Comparison of ENCODE assay signal across 18 mouse cellular contexts in the genomic region with DNA sequence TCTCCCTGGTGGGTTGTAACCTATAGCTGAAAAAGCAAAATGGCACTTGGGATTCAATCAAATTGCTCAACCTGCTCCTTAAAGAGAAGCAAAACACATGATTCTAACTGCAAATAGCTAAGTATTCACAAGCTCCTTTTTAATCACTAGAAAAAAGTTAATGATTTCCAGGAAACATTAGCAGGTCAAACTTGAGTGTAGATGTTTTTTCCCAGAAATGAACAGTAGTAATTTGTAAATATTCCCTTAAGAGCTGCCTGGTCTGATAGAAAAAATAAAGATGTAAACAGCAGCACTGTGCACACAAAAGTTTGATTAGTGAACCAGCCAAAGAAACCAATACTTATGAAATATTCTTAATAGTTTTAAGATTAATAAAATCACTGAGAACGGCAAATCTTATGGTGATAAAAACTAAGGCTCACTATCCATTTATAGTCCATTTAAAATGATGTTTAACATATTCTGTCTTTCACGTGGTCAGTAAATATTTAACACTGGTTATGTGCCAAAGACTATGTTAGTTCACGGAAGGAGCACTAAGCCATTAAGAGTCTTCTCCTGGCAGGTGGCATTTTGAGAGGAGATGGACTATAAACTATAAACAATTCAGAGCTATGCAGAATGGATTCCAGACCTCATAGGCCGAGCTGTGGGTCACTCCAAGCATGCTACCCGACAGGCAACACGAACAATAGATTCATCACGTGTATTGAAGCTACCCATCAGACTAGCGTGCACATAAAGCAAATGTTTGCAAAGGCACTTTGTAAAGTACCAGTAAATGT. TPM values are rescaled to one million over a fixed set of nuclear protein-coding genes. Genes with fewer than 3 reads are reported as not detected.
DNase-seq lines count a peak whose midpoint lies in the region; ATAC-seq and TF ChIP-seq lines count a peak whose summit lies in the region.
"Had no signal": no experiment of that assay in that cellular context is flagged by ENCODE, and none has a peak within 500 bp of the region (broad histone marks: within the 10 kb centered on the region; RNA-seq: fewer than 3 reads in every experiment).

No protein-coding gene starts in this region.

- DNase-seq in liver, adult 2 months (ENCODE audit: extremely low read depth, low read depth, low spot score) = peak; percentile 23
- DNase-seq in liver, embryonic 11.5 days (ENCODE audit: low spot score) = no peak
- no peak for DNase-seq in testis, postnatal 10 days (ENCODE audit: low spot score)
- DNase-seq in kidney, postnatal 36 days = peak; percentile 12 to 56
- no peak for DNase-seq in thymus, postnatal 0 days (ENCODE audit: low spot score)
- no peak for DNase-seq in thymus, postnatal 36 days
- DNase-seq: adrenal gland, adult 8-10 months; cerebellum, adult 11 months; cerebellum, postnatal 14 days; embryo, embryonic 11 days; heart, adult 18-20 months; retina, postnatal 1 day; thymus, postnatal 25 days had no signal

- no peak overlapping the region for H3K4me3 ChIP-seq in liver, adult 2 months (ENCODE audit: insufficient read depth, low read depth, low read length)
- no peak overlapping the region for H3K4me3 ChIP-seq in liver, embryonic 11.5 days (ENCODE audit: low read depth, low read length)
- H3K4me3 ChIP-seq in testis, adult 2 months (ENCODE audit: control insufficient read depth, low read depth, low read length) = no peak overlapping the region
- H3K4me3 ChIP-seq: embryonic facial prominence, embryonic 15.5 days; forebrain, embryonic 10.5 days; layer of hippocampus, adult 2 months had no signal

- H3K79me2 ChIP-seq in liver, adult 2 months (ENCODE audit: control insufficient read depth, insufficient read depth, low read length) = no peaks in the 10 kb centered on the region

- no peak overlapping the region for H3K9ac ChIP-seq in liver, adult 2 months (ENCODE audit: low read depth, low read length)
- no peak overlapping the region for H3K9ac ChIP-seq in liver, embryonic 11.5 days (ENCODE audit: low read depth, low read length)
- H3K9ac ChIP-seq: embryonic facial prominence, embryonic 15.5 days had no signal

- no peak for TF ChIP-seq POLR2A in liver, adult 2 months (IDR thresholded peaks at IDR 0.05; ENCODE audit: extremely low read depth, insufficient read depth, low read length)
- no peak for TF ChIP-seq POLR2A in testis, adult 2 months (IDR thresholded peaks at IDR 0.05; ENCODE audit: control insufficient read depth, low read depth, low read length)

- WGBS in liver, adult 2 months = 31% methylated on average over 8 of the region's 8 CpGs
- 85% methylated on average over 8 of the region's 8 CpGs for WGBS in liver, embryonic 11.5 days

- H3K9me3 ChIP-seq in liver, embryonic 11.5 days (ENCODE audit: control insufficient read depth, low read length) = no peaks in the 10 kb centered on the region
- H3K9me3 ChIP-seq: embryonic facial prominence, embryonic 15.5 days; forebrain, embryonic 10.5 days had no signal

- no peak overlapping the region for H3K27ac ChIP-seq in liver, adult 2 months (replicated peaks; ENCODE audit: insufficient read depth, low read depth, low read length)
- no peak overlapping the region for H3K27ac ChIP-seq in liver, embryonic 11.5 days (ENCODE audit: low read depth, low read length)
- H3K27ac ChIP-seq in testis, adult 2 months (ENCODE audit: control insufficient read depth, insufficient read depth, low read depth, low read length) = peak overlapping the region; percentile 8; the same call in 1 of the 2 replicates
- H3K27ac ChIP-seq: embryonic facial prominence, embryonic 15.5 days; forebrain, embryonic 10.5 days; hindbrain, postnatal 0 days; layer of hippocampus, adult 2 months had no signal

- no peaks in the 10 kb centered on the region; the same call in 1 of the 2 replicates for H3K4me1 ChIP-seq in liver, adult 2 months (ENCODE audit: control insufficient read depth, insufficient read depth, low read length)
- peaks cover 16% of the 10 kb centered on the region for H3K4me1 ChIP-seq in liver, embryonic 11.5 days (replicated peaks; ENCODE audit: control insufficient read depth, insufficient read depth, low read length)
- no peaks in the 10 kb centered on the region for H3K4me1 ChIP-seq in testis, adult 2 months (ENCODE audit: control insufficient read depth, insufficient read depth, low read length)
- H3K4me1 ChIP-seq: embryonic facial prominence, embryonic 15.5 days; forebrain, embryonic 10.5 days had no signal

- H3K27me3 ChIP-seq in liver, adult 2 months (ENCODE audit: control insufficient read depth, insufficient read depth, low read length) = no peaks in the 10 kb centered on the region
- no peaks in the 10 kb centered on the region for H3K27me3 ChIP-seq in liver, embryonic 11.5 days (replicated peaks; ENCODE audit: control insufficient read depth, insufficient read depth, low read length)
- no peaks in the 10 kb centered on the region for H3K27me3 ChIP-seq in testis, adult 2 months (ENCODE audit: control insufficient read depth, insufficient read depth, low read length)
- H3K27me3 ChIP-seq: embryonic facial prominence, embryonic 15.5 days had no signal

- H3K4me2 ChIP-seq in liver, embryonic 11.5 days = no peak overlapping the region
- H3K4me2 ChIP-seq: embryonic facial prominence, embryonic 15.5 days had no signal

- no peaks in the 10 kb centered on the region for H3K36me3 ChIP-seq in liver, adult 2 months (ENCODE audit: control insufficient read depth, insufficient read depth, low read length)
- no peaks in the 10 kb centered on the region for H3K36me3 ChIP-seq in liver, embryonic 11.5 days (ENCODE audit: control insufficient read depth, insufficient read depth, low read length)
- H3K36me3 ChIP-seq in testis, adult 2 months (ENCODE audit: control insufficient read depth, insufficient read depth, low read length) = no peaks in the 10 kb centered on the region
- H3K36me3 ChIP-seq: embryonic facial prominence, embryonic 15.5 days; forebrain, embryonic 10.5 days had no signal

- no peak for ATAC-seq in liver, embryonic 11.5 days (replicated peaks; ENCODE audit: low FRiP score)
- ATAC-seq: hindbrain, postnatal 0 days had no signal

- no peak for TF ChIP-seq CTCF in liver, adult 2 months (IDR thresholded peaks at IDR 0.05; ENCODE audit: low read depth, low read length)
- TF ChIP-seq CTCF in testis, adult 2 months (IDR thresholded peaks at IDR 0.05; ENCODE audit: control insufficient read depth, insufficient read depth, insufficient replicate concordance, low read depth, low read length) = no peak

RNA-seq across cellular contexts. Expression of gene Ncoa7, which starts 43.6 kb away (rescaled TPM):
- total RNA-seq in liver, adult 2 months (2014; rRNA removed) = 1.5 and 2.1 TPM in 2 replicates
- 0.27 and 0.32 TPM in 2 replicates for polyA plus RNA-seq in liver, adult 2 months (2012; rRNA removed)
- 11.2 and 12.1 TPM in 2 replicates for polyA plus RNA-seq in liver, embryonic 11.5 days (2014; fragmentation: Nextera tagmentation; extraction: Ambion mirVana)
- polyA plus RNA-seq in testis, adult 2 months (2012; rRNA removed) = 5.4 and 6.2 TPM in 2 replicates
- polyA plus RNA-seq in thymus, postnatal 0 days (2015; fragmentation: Nextera tagmentation; extraction: Ambion mirVana) = 10.1 and 16.4 TPM in 2 replicates

Comparison
In these comparisons a context has a peak if more than half of its experiments do, and no peak if none do; other contexts are left out.
1. DNase-seq: peak in liver, adult 2 months (single experiment) and kidney, postnatal 36 days (2 of 2); none in liver, embryonic 11.5 days (single experiment), testis, postnatal 10 days (single experiment), thymus, postnatal 0 days (single experiment) and thymus, postnatal 36 days (0 of 2).